Comparison of ENCODE assay signal across 6 mouse cellular contexts in genomic region chr8:36306336-36306735, GRCm38 (mm10).
"Had no signal": no experiment of that assay in that cellular context is flagged by ENCODE, and none has a peak within 500 bp of the region (broad histone marks: within the 10 kb centered on the region; RNA-seq: fewer than 3 reads in every experiment).

No protein-coding gene starts in this region.

- DNase-seq: kidney, adult 9 months; kidney, postnatal 14 days; layer of hippocampus, adult 9-11 months; liver, embryonic 13.5 days; lung, adult 2 months; thymus, postnatal 25 days had no signal
